Mouse (Mus musculus) kidney, embryonic 16.5 days (tissue): Measurements from ENCODE around the gene Serpina3f. TPM values are rescaled to one million over a fixed set of nuclear protein-coding genes. Genes with fewer than 3 reads are reported as not detected.

Source experiments
- ATAC-seq: fragments of 200-750 bp; cut with Nextera tagmentation; 2 replicates; pipeline ENCODE4 v1.8.0; 2017; ENCODE audit warnings: moderate TSS enrichment; ENCODE audit not compliant: low FRiP score, low TSS enrichment
- H3K27ac ChIP-seq: fragments of 300-500 bp; sonication (generic); 2 replicates; pipeline ENCODE4 v1.5.1; 2014; ENCODE audit warnings: low read length
- H3K27me3 ChIP-seq: fragments of 300-500 bp; sonication (generic); 2 replicates; pipeline ENCODE4 v1.6.1; 2014; ENCODE audit warnings: low read length, control low read depth, mixed read lengths; ENCODE audit not compliant: insufficient read depth
- H3K36me3 ChIP-seq: fragments of 300-500 bp; sonication (generic); 2 replicates; pipeline ENCODE4 v1.6.1; 2014; ENCODE audit warnings: low read length, control low read depth, mixed read lengths; ENCODE audit not compliant: insufficient read depth
- H3K4me1 ChIP-seq: fragments of 300-500 bp; sonication (generic); 2 replicates; pipeline ENCODE4 v1.6.1; 2014; ENCODE audit warnings: low read length, control low read depth, mixed read lengths; ENCODE audit not compliant: insufficient read depth
- H3K4me2 ChIP-seq: fragments of 300-500 bp; sonication (generic); replicated peaks from 2 replicates; pipeline ENCODE4 v1.6.1; 2014; ENCODE audit warnings: low read depth, low read length
- H3K4me3 ChIP-seq: fragments of 300-500 bp; sonication (generic); 2 replicates; pipeline ENCODE4 v1.5.1; 2014; ENCODE audit warnings: mild to moderate bottlenecking, low read length
- H3K9ac ChIP-seq: fragments of 300-500 bp; sonication (generic); replicated peaks from 2 replicates; pipeline ENCODE4 v1.6.1; 2014; ENCODE audit warnings: low read length
- H3K9me3 ChIP-seq: fragments of 300-500 bp; sonication (generic); 2 replicates; pipeline ENCODE4 v1.6.1; 2016; ENCODE audit warnings: low read length, control low read depth
- WGBS: fragments of 180-500 bp; shearing (Covaris S2); extraction: QIAGEN DNeasy Blood & Tissue Kit; methylation state at CpG from one replicate; pipeline ENCODE4 v1.1.7; 2014; 5-methylcytosine and 5-hydroxymethylcytosine counted together
- polyA plus RNA-seq: library from polyadenylated mRNA; unstranded; fragments of >200 nt; fragmentation: Nextera tagmentation; extraction: Ambion mirVana; gene quantifications from 2 replicates; pipeline ENCODE4 v1.2.1, GENCODE M21; 2015

Serpina3f gene
- 0.07 and 0.12 TPM in 2 replicates for polyA plus RNA-seq

DNA sequence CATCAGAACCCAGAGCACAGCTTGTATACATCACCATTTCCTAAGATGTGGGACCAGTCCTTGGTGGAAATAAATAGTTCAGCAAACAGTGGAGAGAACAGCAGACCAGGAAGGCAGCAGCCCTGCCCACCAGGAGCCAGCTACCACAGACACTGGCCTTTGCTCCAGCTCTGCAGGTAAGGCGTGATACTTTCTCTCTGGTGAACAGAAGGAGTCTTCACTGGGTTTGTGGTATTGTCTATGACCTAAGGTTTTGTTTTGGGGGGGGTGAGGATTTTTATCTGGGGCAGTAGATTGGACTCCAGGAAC lies at the start of gene Serpina3f:
Gene Serpina3f, plus strand, starts transcription at position 100 of the 309 bp plus-strand sequence.
- no peak for ATAC-seq
- WGBS, result 72% methylated on average over 1 of the region's 1 CpGs
- Histone ChIP-seq H3K27me3 (no peaks in the 10 kb centered on the region), H3K4me1 (no peaks in the 10 kb centered on the region), H3K4me2 (no peak within 1 kb of the TSS), H3K4me3 (no peak within 1 kb of the TSS), H3K36me3 (no peaks in the 10 kb centered on the region), H3K27ac (no peak within 1 kb of the TSS), H3K9me3 (no peaks in the 10 kb centered on the region), H3K9ac (no peak within 1 kb of the TSS)

DNA sequence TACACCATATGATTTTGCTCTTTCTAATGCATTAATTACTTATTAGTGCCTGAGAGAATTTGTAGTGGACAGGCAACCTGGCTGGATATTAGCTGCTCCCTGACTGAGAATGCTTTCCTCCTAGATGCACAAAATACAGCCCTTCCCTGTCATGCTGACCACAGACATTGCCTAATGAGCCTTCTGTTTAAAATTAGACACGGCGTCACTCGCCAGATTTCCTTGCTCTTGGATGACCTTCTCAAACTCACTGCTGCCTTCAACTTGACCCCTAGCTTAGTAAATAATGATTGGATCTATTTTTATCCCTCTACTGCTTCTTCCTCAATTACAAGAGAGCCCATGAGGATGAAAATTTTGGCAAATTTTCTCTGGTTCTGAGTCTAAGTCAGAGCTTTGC lies 39.6 kb upstream of the Serpina3f start:
- H3K9me3 ChIP-seq, result no peaks in the 10 kb centered on the region
- no peak overlapping the region for H3K9ac ChIP-seq
- no peaks in the 10 kb centered on the region for H3K36me3 ChIP-seq
- H3K4me1 ChIP-seq, result no peaks in the 10 kb centered on the region
- no peaks in the 10 kb centered on the region for H3K27me3 ChIP-seq
- WGBS, result 37% methylated on average over 3 of the region's 3 CpGs
- no peak overlapping the region for H3K4me2 ChIP-seq
- H3K27ac ChIP-seq, result no peak overlapping the region
- ATAC-seq, result no peak
- no peak overlapping the region for H3K4me3 ChIP-seq

DNA sequence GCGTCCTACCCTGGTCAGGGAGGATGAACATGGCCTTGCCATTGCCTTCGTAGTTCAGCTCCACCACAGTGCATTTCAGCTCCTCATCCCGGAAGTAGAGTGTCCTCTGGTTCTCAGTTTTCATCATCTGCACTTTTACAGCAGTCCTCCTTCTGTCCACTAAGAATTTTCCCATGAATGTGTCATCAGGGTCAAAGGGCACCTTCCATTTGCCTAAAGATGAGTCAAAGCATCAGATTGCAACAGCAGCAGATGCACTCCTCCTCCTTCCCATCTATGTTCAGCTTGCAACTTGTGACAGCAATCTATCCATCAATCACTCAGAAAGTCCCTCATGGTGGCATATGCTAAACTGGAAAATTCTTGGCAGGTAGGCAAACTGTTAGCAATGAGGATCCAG lies 38.7 kb upstream of the Serpina3f start:
- no peaks in the 10 kb centered on the region for H3K9me3 ChIP-seq
- H3K4me1 ChIP-seq, result no peaks in the 10 kb centered on the region
- WGBS, result 71% methylated on average over 3 of the region's 3 CpGs
- H3K4me2 ChIP-seq, result no peak overlapping the region
- no peak for ATAC-seq
- H3K9ac ChIP-seq, result no peak overlapping the region
- H3K4me3 ChIP-seq, result no peak overlapping the region
- no peaks in the 10 kb centered on the region for H3K27me3 ChIP-seq
- H3K36me3 ChIP-seq, result no peaks in the 10 kb centered on the region
- no peak overlapping the region for H3K27ac ChIP-seq

DNA sequence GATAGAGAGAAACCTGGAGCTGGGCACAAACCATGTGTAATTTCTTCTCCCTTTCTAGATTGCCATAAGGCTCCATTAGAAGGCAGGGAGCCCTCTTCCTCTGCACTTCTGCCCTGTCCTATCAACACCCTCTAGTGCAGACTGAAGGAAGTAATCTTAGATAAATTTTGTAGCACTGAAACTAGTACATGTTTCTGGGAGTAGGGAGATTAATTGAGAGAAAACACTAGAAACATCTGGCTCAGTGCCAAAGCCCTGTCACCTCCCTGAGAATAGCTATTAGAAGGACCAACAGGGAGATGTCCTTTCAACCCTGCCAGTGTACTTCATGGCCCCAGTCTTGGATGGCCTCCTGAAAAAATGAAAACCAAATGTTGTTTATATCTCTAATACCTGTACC lies 35.8 kb upstream of the Serpina3f start:
- H3K27ac ChIP-seq, result no peak overlapping the region
- no peaks in the 10 kb centered on the region for H3K36me3 ChIP-seq
- no peaks in the 10 kb centered on the region for H3K4me1 ChIP-seq
- H3K9me3 ChIP-seq, result no peaks in the 10 kb centered on the region
- no peak overlapping the region for H3K4me3 ChIP-seq
- no peak overlapping the region for H3K4me2 ChIP-seq
- no peak overlapping the region for H3K9ac ChIP-seq
- no peaks in the 10 kb centered on the region for H3K27me3 ChIP-seq
- ATAC-seq, result no peak

DNA sequence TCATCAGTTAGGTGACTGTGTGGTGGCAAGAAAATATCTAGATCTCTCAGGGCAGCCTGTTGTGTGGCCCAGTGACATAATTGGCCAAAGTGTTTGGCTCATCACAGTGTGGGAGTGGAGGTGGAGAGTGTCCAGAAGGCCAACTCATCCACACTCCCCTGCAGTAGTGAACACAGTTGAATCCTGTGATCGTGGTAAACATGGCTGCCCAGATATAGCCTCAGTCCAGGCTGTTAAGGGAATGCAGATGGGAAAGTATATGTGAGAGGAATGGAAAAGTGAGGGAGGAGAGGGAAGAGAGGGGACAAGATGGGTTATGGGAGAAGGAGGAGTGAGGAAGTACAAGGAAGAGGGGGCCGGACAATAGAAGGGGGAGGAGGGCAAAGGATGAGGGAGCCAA lies 35.4 kb upstream of the Serpina3f start:
- H3K9me3 ChIP-seq, result no peaks in the 10 kb centered on the region
- no peak overlapping the region for H3K4me2 ChIP-seq
- no peaks in the 10 kb centered on the region for H3K36me3 ChIP-seq
- no peak overlapping the region for H3K27ac ChIP-seq
- ATAC-seq, result no peak
- WGBS, result 65% methylated on average over 2 of the region's 2 CpGs
- H3K27me3 ChIP-seq, result no peaks in the 10 kb centered on the region
- H3K4me1 ChIP-seq, result no peaks in the 10 kb centered on the region
- H3K9ac ChIP-seq, result no peak overlapping the region
- H3K4me3 ChIP-seq, result no peak overlapping the region

DNA sequence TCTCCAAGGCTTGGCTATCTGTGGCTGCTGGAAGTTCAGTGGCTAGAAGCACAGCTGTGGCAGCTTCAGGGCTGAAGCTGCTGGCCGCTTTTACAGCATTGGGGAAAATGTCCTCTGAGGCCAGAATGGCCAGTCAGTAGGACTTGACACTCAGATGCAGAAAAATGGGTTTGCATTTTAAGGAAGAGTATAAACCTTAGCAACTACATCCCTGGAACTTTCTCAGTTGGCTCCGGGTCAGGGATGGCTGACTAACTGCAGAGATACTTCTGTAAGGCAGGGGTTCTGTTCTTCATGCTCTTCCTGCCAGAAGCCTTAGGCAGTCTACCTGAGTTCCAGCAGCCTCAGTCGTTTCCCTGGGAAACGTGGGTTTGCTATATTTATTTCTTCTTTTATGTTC lies 29.3 kb upstream of the Serpina3f start:
- 69% methylated on average over 4 of the region's 4 CpGs for WGBS
- ATAC-seq, result no peak

DNA sequence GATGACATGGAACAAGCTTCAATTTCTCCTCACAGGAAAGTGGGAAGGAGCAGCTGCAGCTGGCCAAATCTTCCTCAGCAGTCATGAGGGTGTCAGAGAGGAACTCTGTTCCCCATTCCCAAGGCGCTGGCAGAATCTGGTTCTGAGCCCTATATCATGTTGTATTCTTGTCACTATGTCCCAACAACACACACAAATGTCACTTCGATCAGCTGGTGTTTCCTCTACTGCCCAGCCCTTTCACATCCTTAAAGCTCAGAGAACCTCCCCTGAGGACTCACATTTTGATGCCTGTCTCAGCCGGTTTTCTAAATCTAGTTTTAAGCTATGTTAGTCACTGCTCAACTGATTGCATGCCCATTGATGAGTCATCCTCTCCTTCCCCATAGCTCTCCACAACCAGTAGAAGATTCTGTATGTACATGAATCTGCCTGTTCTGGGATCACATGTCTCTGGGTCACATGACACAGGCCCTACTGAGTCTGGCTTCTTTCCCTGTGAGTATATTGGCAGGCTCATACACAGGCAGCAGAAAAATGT lies 28.2 kb upstream of the Serpina3f start:
- Histone ChIP-seq H3K36me3 (no peaks in the 10 kb centered on the region), H3K4me3 (no peak overlapping the region), H3K4me2 (no peak overlapping the region), H3K27me3 (no peaks in the 10 kb centered on the region), H3K9me3 (no peaks in the 10 kb centered on the region), H3K4me1 (no peaks in the 10 kb centered on the region), H3K9ac (no peak overlapping the region), H3K27ac (no peak overlapping the region)
- no peak for ATAC-seq
- WGBS, result 82% methylated on average over 3 of the region's 3 CpGs

More for the DNA sequence above, 29.3 kb upstream of the Serpina3f start:
- Histone ChIP-seq H3K4me3 (no peak overlapping the region), H3K27ac (no peak overlapping the region), H3K9me3 (no peaks in the 10 kb centered on the region), H3K27me3 (no peaks in the 10 kb centered on the region), H3K4me2 (no peak overlapping the region), H3K9ac (no peak overlapping the region), H3K36me3 (no peaks in the 10 kb centered on the region), H3K4me1 (no peaks in the 10 kb centered on the region)

DNA sequence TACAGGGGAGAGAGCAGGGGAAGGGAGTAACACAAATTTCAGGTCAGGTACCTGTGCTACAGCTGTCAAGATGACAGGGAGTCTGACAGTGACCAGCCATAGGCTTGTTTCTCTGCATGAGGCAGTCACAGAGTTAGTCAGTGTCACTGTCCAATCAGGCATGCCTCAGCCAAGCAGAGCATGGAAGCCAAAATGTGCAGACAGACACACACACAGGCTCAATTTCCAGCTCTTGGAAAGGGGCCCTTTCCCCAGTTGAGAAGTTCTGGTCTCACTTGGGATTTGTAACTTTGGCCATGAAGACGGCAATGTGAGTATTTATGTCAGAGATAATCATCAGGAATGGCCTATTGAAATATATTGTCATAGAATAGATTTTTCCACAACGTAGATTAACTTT lies 25.1 kb upstream of the Serpina3f start:
- Histone ChIP-seq H3K4me1 (no peaks in the 10 kb centered on the region), H3K27ac (no peak overlapping the region), H3K9me3 (no peaks in the 10 kb centered on the region), H3K27me3 (no peaks in the 10 kb centered on the region), H3K4me2 (no peak overlapping the region), H3K4me3 (no peak overlapping the region), H3K9ac (no peak overlapping the region), H3K36me3 (no peaks in the 10 kb centered on the region)
- ATAC-seq, result no peak
- WGBS, result 67% methylated on average over 2 of the region's 2 CpGs

DNA sequence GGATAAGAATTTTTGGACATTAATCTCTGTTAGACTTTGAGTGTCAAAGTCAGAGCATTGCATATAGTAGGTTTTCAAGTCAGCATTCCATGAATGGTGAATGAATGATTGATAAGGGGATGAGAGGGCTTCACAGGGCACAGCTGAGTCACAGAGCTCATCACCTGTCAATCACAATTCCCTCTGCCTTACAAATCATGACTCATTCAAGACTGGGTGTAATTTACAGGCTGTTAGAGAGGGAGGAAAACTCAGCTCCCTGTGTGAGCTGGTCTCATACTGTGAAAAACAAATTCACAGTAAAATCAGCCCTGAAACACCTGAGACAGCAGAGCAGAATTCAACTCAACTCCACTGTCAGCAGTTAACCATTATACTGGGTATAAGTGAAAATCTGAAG lies 23.5 kb upstream of the Serpina3f start:
- no peaks in the 10 kb centered on the region for H3K36me3 ChIP-seq
- H3K27ac ChIP-seq, result no peak overlapping the region
- H3K4me1 ChIP-seq, result no peaks in the 10 kb centered on the region
- no peaks in the 10 kb centered on the region for H3K9me3 ChIP-seq
- H3K4me2 ChIP-seq, result no peak overlapping the region
- ATAC-seq, result no peak
- no peak overlapping the region for H3K4me3 ChIP-seq
- no peak overlapping the region for H3K9ac ChIP-seq
- no peaks in the 10 kb centered on the region for H3K27me3 ChIP-seq

DNA sequence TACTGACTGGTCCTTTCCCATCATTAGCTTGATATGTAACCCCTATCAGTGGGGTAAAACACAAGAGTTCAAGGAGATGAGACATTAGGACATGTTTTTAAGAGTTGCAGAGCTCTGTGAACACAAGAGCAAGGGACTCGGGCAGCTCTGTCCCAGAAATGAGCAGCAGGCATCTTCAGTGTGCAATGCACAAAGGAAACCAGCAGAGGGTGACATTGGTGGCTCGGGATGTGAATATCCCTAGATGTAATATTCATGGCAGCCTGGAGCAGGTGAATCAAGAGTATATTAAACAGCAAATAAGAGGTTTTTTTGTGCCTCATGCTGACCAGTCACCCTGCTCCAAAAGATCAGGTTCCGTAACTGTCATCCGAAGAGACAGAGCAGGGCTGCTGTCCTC lies 5.2 kb upstream of the Serpina3f start:
- Histone ChIP-seq H3K4me2 (no peak overlapping the region), H3K4me3 (no peak overlapping the region), H3K9ac (no peak overlapping the region), H3K27me3 (no peaks in the 10 kb centered on the region), H3K4me1 (no peaks in the 10 kb centered on the region), H3K27ac (no peak overlapping the region), H3K9me3 (no peaks in the 10 kb centered on the region), H3K36me3 (no peaks in the 10 kb centered on the region)
- WGBS, result 80% methylated on average over 4 of the region's 4 CpGs
- ATAC-seq, result no peak

DNA sequence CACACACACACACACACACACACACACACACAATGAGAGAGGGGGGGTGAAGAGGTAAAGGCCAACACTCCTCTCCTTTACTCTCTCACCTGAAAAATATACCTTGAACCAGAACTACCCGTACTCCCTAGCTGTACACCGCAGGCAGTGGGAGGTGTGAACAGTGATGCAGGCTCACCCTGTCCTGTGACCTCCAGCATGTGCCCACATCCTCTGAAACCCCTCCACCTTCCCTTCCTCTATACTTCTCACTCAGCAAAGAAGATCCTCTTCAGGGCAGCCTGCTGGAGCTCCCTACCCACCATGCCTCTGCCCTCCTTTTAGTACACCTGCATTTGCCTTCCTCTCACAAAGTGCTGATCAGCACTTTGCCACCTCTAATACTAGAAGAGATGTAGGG lies 4.5 kb upstream of the Serpina3f start:
- no peak for ATAC-seq
- H3K27me3 ChIP-seq, result no peaks in the 10 kb centered on the region
- H3K9me3 ChIP-seq, result no peaks in the 10 kb centered on the region
- WGBS, result 94% methylated on average over 2 of the region's 2 CpGs
- no peaks in the 10 kb centered on the region for H3K36me3 ChIP-seq
- no peaks in the 10 kb centered on the region for H3K4me1 ChIP-seq
- H3K27ac ChIP-seq, result no peak overlapping the region
- H3K4me2 ChIP-seq, result no peak overlapping the region
- no peak overlapping the region for H3K4me3 ChIP-seq
- no peak overlapping the region for H3K9ac ChIP-seq
